Mouse (Mus musculus) gastrocnemius, postnatal 14 days (tissue): ENCODE measurements at regions not wholly inside any gene's neighbourhood (a gene's known extent, or its start where the extent isn't known, plus 50 kb on each side); places are given as distances from the start of the nearest gene placed in this dataset.
"Not testable (repeated sequence)": the region's sequence is repeated elsewhere in the genome, so short reads cannot be mapped to it uniquely, and the experiment has no call there.

Experiments
- DNase-seq: peaks from one replicate; pipeline ENCODE4 v3.0.0; 2021; ENCODE audit warnings: mixed read lengths
- intact Hi-C: fragments of 180-260 bp; cut with DNase I; formaldehyde crosslinking; loops from one replicate; pipeline ENCODE4 v1.15.1; 2025; ENCODE audit warnings: low total_unique reads

- DNase-seq = no peak
- intact Hi-C loops = no loop called here
Measured at GRCm38 (mm10) chr1:64463715-64464290, 68.6 kb upstream of the Creb1 start.

- intact Hi-C loops, DNase-seq: not testable (repeated sequence)
Measured at GRCm38 (mm10) chr1:64461616-64462015, 70.8 kb upstream of the Creb1 start.

GRCm38 (mm10) chr1:64457872-64458271, 74.6 kb upstream of the Creb1 start:
- no peak for DNase-seq
- intact Hi-C loops = no loop called here

GRCm38 (mm10) chr1:64449141-64449540, 83.3 kb upstream of the Creb1 start:
- intact Hi-C loops = loop anchor here (5.0 kb wide), 2 partner anchors 687 to 782 kb away; no protein-coding TSS in a partner anchor

GRCm38 (mm10) chr1:64448090-64448489, 84.4 kb upstream of the Creb1 start:
- DNase-seq = peak; percentile 32

More at GRCm38 (mm10) chr1:64449141-64449540, 83.3 kb upstream of the Creb1 start:
- no peak for DNase-seq

GRCm38 (mm10) chr1:64446492-64446891, 86.0 kb upstream of the Creb1 start:
- no peak for DNase-seq
- intact Hi-C loops = loop anchor here (2.0 to 5.0 kb wide), 3 partner anchors 494 to 779 kb away; no protein-coding TSS in a partner anchor

More at GRCm38 (mm10) chr1:64448090-64448489, 84.4 kb upstream of the Creb1 start:
- intact Hi-C loops = loop anchor here (5.0 kb wide), 2 partner anchors 686 to 781 kb away; no protein-coding TSS in a partner anchor

- peak; percentile 82 for DNase-seq
- intact Hi-C loops = loop anchor here (2.0 to 5.0 kb wide), 3 partner anchors 493 to 779 kb away; no protein-coding TSS in a partner anchor
Measured at GRCm38 (mm10) chr1:64445919-64446318, 86.5 kb upstream of the Creb1 start.

GRCm38 (mm10) chr1:64443436-64443835, 89.0 kb upstream of the Creb1 start:
- DNase-seq = no peak
- intact Hi-C loops = loop anchor here (5.0 kb wide), 1 partner anchor 321 kb away; the partner anchor contains the start of gene Klf7

- intact Hi-C loops = loop anchor here (5.0 kb wide), 1 partner anchor 320 kb away; the partner anchor contains the start of gene Klf7
- DNase-seq = no peak
Measured at GRCm38 (mm10) chr1:64442179-64442874, 90.1 kb upstream of the Creb1 start.

- DNase-seq = no peak
- intact Hi-C loops = no loop called here
Measured at GRCm38 (mm10) chr1:64423256-64423655, 109.2 kb upstream of the Creb1 start.

GRCm38 (mm10) chr1:64418567-64418966, 113.9 kb upstream of the Creb1 start:
- no peak for DNase-seq
- intact Hi-C loops = no loop called here

- no peak for DNase-seq
- intact Hi-C loops = no loop called here
Measured at GRCm38 (mm10) chr1:64415906-64416305, 116.5 kb upstream of the Creb1 start.

- intact Hi-C loops = no loop called here
- DNase-seq = no peak
Measured at GRCm38 (mm10) chr1:64413181-64413560, 119.3 kb upstream of the Creb1 start.

- intact Hi-C loops = no loop called here
- DNase-seq = peak; percentile 15
Measured at GRCm38 (mm10) chr1:64412481-64413180, 119.8 kb upstream of the Creb1 start.

GRCm38 (mm10) chr1:64411851-64412480, 120.5 kb upstream of the Creb1 start:
- intact Hi-C loops = no loop called here
- no peak for DNase-seq

GRCm38 (mm10) chr1:64408807-64409582, 123.5 kb upstream of the Creb1 start:
- intact Hi-C loops = no loop called here

GRCm38 (mm10) chr1:64391525-64391924, 140.9 kb upstream of the Creb1 start:
- intact Hi-C loops = no loop called here
- no peak for DNase-seq

More at GRCm38 (mm10) chr1:64408807-64409582, 123.5 kb upstream of the Creb1 start:
- DNase-seq = peak; percentile 33

- DNase-seq = no peak
- intact Hi-C loops = no loop called here
Measured at GRCm38 (mm10) chr1:64381264-64381663, 151.2 kb upstream of the Creb1 start.

GRCm38 (mm10) chr1:64376426-64376825, 156.0 kb upstream of the Creb1 start:
- intact Hi-C loops, DNase-seq: not testable (repeated sequence)
